Mouse (Mus musculus) thymus, postnatal 25 days (tissue): ENCODE measurements around the gene Mospd3.

Source experiments
- DNase-seq: peaks from one replicate; pipeline ENCODE4 v3.0.0; 2022

Gene Mospd3

GRCm38 (mm10) chr5:137600619-137601364 is at the start of gene Mospd3:
TSS of gene Mospd3 (minus strand) at chr5:137601058.
- peak; percentile 98 for DNase-seq

GRCm38 (mm10) chr5:137649669-137650571 is 49.1 kb upstream of the Mospd3 start:
- no peak for DNase-seq

- no peak for DNase-seq
These were observed 48.4 kb upstream of the Mospd3 start for GRCm38 (mm10) chr5:137649251-137649650.

- DNase-seq = no peak
These were observed 47.2 kb upstream of the Mospd3 start for GRCm38 (mm10) chr5:137647827-137648601.

- DNase-seq = no peak
These were observed 44.8 kb upstream of the Mospd3 start, which contains the start of gene Irs3 for GRCm38 (mm10) chr5:137645652-137646091. TSS of gene Irs3 (minus strand) at chr5:137645714.

- DNase-seq = no peak
These were observed 44.3 kb upstream of the Mospd3 start for GRCm38 (mm10) chr5:137645091-137645651.

GRCm38 (mm10) chr5:137644484-137644883 is 43.6 kb upstream of the Mospd3 start:
- no peak for DNase-seq

GRCm38 (mm10) chr5:137642886-137643285 is 42.0 kb upstream of the Mospd3 start:
- no peak for DNase-seq

- DNase-seq = peak; percentile 54
These were observed 40.2 kb upstream of the Mospd3 start, which contains the start of gene Sap25 for GRCm38 (mm10) chr5:137641054-137641453. TSS of gene Sap25 (plus strand) at chr5:137641334.

- no peak for DNase-seq
These were observed 38.6 kb upstream of the Mospd3 start for GRCm38 (mm10) chr5:137639472-137639871.

- no peak for DNase-seq
These were observed 32.7 kb upstream of the Mospd3 start for GRCm38 (mm10) chr5:137633397-137634084.

- DNase-seq = no peak
These were observed 30.7 kb upstream of the Mospd3 start for GRCm38 (mm10) chr5:137631591-137631990.

- peak; percentile 89 for DNase-seq
These were observed 30.3 kb upstream of the Mospd3 start for GRCm38 (mm10) chr5:137631171-137631570.

GRCm38 (mm10) chr5:137630602-137631001 is 29.7 kb upstream of the Mospd3 start:
- DNase-seq = no peak

- peak; percentile 65 for DNase-seq
These were observed 29.2 kb upstream of the Mospd3 start for GRCm38 (mm10) chr5:137629906-137630545.

- DNase-seq = no peak
These were observed 28.5 kb upstream of the Mospd3 start for GRCm38 (mm10) chr5:137629306-137629721.

GRCm38 (mm10) chr5:137628498-137629305 is 27.8 kb upstream of the Mospd3 start, which contains the start of the genes Fbxo24, Lrch4 and Gm20605:
TSS of gene Fbxo24 (minus strand) at chr5:137629002.
TSS of gene Lrch4 (plus strand) at chr5:137629121.
TSS of gene Gm20605 (plus strand) at chr5:137629175.
- DNase-seq = peak; percentile 99

GRCm38 (mm10) chr5:137627991-137628390 is 27.1 kb upstream of the Mospd3 start:
- DNase-seq = peak; percentile 42

GRCm38 (mm10) chr5:137623937-137624530 is 23.2 kb upstream of the Mospd3 start:
- DNase-seq = no peak

GRCm38 (mm10) chr5:137615347-137615746 is 14.5 kb upstream of the Mospd3 start:
- DNase-seq = no peak
